Mouse (Mus musculus) embryo, embryonic 11 days (tissue): Measurements from ENCODE around the gene Hcrtr2.

ENCODE experiments used
- DNase-seq: peaks from one replicate; pipeline ENCODE4 v3.0.0-alpha.2; 2015

Hcrtr2 gene

GRCm38 (mm10) chr9:76230400-76230799, 93.3 kb downstream of the Hcrtr2 start:
- no peak for DNase-seq

- no peak for DNase-seq
Measured at GRCm38 (mm10) chr9:76217178-76217975, 106.3 kb downstream of the Hcrtr2 start.

DNA sequence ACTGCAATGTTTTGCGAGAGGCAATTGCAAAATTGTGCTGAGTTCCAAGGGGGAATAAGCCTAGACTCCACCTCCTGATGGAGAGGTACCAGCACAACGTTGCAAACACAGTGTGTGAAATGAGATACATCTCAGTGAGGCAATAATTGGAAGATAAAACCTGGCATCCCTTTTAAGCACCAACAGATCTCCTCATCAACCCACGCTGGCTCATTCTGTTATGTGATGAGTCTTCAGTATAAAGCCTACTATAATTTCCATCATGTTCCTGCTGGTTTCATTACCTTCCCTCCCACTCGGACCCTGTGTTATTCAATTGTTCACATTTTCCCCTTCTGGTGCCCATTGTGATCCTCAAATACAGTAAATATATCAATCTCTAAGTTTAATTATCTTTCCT, 109.0 kb downstream of the Hcrtr2 start:
- no peak for DNase-seq

GRCm38 (mm10) chr9:76213557-76213956, 110.1 kb downstream of the Hcrtr2 start, which contains the start of gene Gfral:
Gfral (minus strand) TSS chr9:76213657.
- no peak for DNase-seq

DNA sequence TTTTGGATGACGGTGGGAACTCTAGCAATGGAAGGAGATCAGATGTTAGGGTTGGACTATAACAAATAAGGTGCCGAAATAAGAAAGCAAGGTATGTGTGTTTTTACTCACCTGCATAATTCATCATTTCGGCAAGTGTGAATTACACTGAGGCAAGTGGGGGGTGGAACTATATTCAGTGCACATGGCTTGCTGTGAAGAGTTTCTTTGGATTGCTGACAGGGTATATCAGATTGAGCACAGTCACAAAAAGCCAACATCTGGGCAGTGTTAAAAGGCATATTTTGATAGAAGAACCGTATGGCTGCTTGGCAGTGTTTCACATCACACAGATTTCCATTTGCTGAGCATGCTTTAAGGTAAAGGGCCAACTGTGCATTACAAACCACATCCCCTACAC, 126.7 kb downstream of the Hcrtr2 start:
- DNase-seq = no peak

GRCm38 (mm10) chr9:76179221-76179620, 144.4 kb downstream of the Hcrtr2 start:
- DNase-seq = no peak
